Mouse (Mus musculus): ENCODE measurements around the gene Aqp11.

Gene Aqp11

GRCm38 (mm10) chr7:97747787-97748497 is 9.9 kb upstream of the Aqp11 start:
- DNase-seq (ENCODE audit: low read depth, low spot score): peak; percentile 81

GRCm38 (mm10) chr7:97747176-97747707 is 9.2 kb upstream of the Aqp11 start:
- no peak for DNase-seq (ENCODE audit: low read depth, low spot score)

DNA sequence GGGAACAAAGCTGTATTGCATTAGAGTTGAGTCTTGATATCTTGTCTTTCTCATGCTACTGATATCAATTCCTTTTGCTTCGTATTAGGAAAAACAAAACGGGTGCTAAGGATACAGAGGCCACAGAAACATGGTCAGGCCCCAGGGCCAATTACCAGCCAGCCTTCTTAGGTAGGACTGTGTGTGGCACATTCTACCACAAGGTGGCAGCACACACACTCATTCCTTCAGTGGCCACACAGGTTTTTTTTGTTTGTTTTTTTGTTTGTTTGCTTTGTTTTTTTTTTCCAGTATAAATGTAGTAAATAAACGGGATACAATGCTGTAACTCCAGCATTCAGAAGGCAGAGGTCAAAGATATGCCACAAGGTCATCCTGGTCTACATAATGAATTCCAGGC is 7.2 kb upstream of the Aqp11 start:
- DNase-seq (ENCODE audit: low read depth, low spot score): peak; percentile 81

DNA sequence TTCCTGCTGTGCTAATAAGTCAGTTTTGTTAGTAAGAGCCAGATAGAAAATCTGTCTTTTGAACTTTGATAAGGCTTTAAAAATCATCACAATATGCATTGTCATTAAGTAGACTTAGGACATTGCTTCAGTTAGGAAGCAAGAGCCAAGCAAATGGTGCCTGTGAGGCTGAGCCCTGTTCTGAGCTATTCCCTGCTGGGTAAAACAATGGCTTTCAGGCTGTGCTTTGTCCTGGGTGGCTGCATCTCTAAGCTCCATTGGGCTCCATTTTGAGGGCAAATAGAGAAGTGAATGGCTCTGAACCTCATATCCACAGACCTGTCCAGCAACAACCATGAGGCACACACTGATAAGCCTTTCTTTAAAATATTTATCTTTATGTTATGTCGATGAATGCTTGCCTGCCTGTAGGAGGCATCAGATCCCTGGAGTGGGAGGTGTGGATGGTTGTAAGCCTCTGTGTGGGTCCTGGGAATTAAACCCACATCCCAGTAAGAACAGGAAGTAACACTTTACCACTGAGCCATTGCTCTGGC is 3.7 kb upstream of the Aqp11 start:
- peak; percentile 70 for DNase-seq (ENCODE audit: low read depth, low spot score)

GRCm38 (mm10) chr7:97740948-97741347 is 2.9 kb upstream of the Aqp11 start:
- no peak for DNase-seq (ENCODE audit: low read depth, low spot score)

DNA sequence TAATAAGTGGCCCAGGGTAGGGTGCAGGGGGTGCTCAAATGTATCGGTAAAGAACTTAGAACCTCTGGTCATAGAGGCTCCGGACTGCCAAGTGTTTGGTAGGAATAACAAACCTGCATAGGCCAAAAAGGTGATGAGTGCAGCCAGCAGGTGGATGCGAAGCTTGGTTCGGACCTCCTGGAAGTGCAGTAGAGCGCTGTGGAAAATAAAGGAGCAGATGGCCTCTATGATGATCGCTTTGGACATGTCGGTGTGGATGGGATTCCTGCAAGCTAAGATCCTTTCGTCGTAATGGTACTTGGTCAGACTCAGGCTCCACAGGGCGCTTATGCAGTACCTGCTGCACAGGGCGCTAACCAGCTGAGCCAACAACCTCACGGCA is 842 bp downstream of the Aqp11 start:
- DNase-seq (ENCODE audit: low read depth, low spot score): no peak

DNA sequence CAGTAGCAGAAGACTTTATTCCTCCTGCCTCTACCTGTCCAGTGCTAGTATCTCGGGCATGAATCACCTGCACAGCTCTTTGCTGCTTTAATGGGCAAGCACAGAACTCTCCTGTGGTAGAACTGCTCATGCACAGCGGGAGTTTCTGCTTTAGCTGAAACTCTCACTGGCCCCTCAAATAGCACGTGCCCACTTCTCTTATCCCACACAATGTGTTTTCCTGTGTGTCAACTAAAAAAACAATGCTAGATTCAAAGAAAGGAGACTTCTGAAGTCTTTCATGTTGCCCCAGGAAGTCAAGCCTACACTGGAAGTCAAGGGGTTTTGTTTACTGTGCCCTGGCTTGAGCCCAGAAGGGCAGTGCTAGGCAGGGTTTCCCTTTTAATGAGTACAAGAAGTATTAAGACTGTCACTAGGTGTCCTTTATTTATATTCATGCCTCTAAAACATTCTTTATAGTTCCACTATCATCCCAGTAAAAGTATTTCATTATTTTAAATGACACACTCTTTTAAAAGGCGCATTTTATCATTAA is 2.1 kb downstream of the Aqp11 start:
- DNase-seq (ENCODE audit: low read depth, low spot score): no peak

DNA sequence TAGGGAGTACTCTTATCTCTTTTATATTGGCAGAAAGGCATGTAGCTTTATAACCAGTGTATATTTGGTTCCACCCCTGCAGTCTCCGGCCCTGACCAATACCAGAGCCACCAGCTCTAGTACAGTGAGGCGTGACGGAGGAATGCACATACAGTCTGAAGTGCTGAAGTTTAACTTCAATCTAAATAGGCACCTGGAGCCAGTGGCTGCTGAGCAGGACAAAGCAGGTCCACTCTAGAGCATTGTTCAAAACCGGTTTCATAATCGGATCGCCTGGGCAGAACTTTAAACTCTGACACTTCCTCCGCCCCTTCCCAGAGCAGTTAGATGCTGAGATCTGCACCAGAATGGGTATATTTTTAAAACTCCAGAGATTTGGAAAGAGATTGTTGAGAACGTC is 3.1 kb downstream of the Aqp11 start:
- no peak for DNase-seq (ENCODE audit: low read depth, low spot score)

- DNase-seq (ENCODE audit: low read depth, low spot score): no peak
Measured at GRCm38 (mm10) chr7:97733606-97734005, 4.5 kb downstream of the Aqp11 start.

DNA sequence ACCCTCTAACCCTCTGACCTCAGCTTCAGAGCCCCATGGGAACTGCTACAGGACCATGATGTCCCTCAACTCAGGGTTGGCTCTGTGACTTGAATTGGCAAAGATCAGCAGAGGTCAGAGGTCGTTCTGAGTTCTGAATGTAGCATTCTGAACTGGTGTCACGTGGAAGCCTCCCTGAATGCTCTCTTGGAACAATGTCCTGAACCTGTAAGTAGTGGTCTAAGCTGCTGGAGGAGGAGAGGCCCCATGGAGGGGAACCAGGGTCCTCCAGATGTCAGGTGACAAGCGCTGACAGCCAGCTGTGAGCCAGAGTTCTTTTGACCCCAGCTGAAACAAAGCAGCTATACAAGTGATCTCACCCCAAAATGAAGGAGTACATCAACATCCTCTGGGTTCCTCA is 7.7 kb downstream of the Aqp11 start:
- no peak for DNase-seq (ENCODE audit: low read depth, low spot score)

- DNase-seq (ENCODE audit: low read depth, low spot score): peak; percentile 44
Measured at GRCm38 (mm10) chr7:97728666-97729614, 9.1 kb downstream of the Aqp11 start.

DNA sequence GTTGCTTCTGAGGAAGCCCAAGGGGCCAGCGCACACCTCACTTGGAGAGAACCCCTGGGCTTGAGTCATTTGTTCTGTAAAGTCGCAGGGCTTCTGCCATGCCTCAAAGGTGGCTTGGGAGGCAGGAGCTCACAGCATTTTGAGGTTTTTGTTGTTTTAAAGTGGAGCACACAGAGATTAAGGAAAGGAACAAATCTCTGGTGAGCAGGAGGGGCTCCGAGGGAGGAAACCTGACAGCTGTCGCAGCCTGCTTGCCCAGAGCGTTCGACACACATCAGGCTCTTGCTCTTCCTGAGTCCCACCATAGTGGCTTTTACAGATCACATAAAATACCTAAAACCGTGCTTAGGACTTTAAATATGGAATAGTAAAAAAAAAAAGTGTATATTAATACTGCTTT is 11.3 kb downstream of the Aqp11 start:
- DNase-seq (ENCODE audit: low read depth, low spot score): no peak

- no peak for DNase-seq (ENCODE audit: low read depth, low spot score)
Measured at GRCm38 (mm10) chr7:97726080-97726479, 12.0 kb downstream of the Aqp11 start.

DNA sequence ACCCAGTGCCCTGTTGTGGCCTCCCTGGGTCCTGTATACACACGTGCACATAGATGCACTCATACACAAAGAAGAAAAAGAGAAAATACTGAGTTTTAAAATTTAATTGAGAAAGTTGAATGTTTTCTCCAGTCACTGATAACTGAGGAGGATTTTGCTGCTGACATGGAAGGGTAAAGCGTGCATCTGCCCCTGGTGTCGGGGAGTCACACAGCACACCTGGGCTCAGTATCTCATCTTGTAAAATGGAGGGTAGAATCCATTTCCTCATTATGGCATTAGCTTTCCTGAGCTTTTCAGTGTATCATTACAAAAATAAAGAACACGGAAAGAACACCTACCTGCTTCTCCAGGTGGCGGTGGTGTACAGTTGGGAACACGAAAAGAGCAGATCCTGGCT is 12.7 kb downstream of the Aqp11 start:
- no peak for DNase-seq (ENCODE audit: low read depth, low spot score)

DNA sequence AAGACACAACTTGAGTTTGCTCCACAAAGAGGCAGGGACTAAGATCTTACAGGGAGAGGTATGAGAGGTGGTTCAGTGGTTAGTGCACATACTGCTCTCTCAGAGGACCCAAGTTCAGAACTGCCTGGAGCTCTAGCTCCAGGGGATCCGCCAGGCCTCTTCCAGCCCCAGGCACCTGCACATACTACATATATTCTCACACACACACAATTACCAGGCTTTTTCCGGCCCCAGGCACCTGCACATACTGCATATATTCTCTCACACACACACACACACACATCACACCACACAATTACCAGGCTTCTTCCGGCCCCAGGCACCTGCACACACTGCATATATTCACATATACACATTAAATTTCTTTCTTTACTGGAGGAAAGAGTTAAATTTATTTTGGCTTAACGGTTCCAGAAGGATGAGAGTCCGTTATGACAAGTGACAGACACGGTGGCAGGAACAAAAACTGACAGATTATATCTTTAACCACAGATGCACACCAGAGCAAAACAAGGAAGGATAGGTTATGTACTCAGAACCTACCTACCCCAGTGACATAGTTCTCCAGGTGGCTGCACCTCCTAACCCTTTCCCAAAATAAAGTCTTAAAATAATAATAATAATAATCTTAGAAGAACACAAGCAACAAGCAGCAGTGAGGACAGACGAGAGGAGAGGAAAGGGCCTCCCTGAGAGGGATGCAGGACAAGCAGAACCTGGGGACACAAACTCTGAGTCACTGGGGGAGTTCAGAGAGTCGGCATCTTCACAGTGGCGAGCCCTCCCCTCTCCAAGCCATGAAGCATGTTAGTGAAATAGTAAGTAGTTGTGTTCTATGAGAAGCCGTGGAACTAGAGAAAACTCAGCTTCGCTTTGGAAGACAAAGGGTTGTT is 14.2 kb downstream of the Aqp11 start:
- no peak for DNase-seq (ENCODE audit: low read depth, low spot score)

GRCm38 (mm10) chr7:97722278-97722918 is 15.7 kb downstream of the Aqp11 start:
- DNase-seq (ENCODE audit: low read depth, low spot score): no peak

- peak; percentile 75 for DNase-seq (ENCODE audit: low read depth, low spot score)
Measured at GRCm38 (mm10) chr7:97720109-97720508, 18.0 kb downstream of the Aqp11 start.

GRCm38 (mm10) chr7:97719078-97719477 is 19.0 kb downstream of the Aqp11 start:
- peak; percentile 96 for DNase-seq (ENCODE audit: low read depth, low spot score)

DNA sequence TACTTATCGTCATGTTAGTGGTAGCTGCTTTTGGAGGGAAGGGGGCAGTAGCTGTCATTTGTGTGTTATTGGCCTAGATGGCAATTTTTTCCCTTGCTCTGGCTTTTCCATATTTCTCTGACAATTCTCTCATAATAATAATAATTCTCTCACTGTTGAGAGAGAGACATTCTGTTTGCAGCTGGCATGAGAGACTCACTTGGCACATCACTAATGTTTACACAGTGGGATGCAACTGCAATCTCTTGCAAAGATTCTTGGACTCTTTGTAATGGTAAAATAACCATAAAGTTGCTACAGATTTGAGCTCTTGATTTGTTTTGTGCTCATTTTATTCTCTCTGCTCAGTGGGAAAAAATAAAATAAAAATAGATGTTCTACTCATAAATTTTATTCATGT is 20.8 kb downstream of the Aqp11 start:
- no peak for DNase-seq (ENCODE audit: low read depth, low spot score)

DNA sequence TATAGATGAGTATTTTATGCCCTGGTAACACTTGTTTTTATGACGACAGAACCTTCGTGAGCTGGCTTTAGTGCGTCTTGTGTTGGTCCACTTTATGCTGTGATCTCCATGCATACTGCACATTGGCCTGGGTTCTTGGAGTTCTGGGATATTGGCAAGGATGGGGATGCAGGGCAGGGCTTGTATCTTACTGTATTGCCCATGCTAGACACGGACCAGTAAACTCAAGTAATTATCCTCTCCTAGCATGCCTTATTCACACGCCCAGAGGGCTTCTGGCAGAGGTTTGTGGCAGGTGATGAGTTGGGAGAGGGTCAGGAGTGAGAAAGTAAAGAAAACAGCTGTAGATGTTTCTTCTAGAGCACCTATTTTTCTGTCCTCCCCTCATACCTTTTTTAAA is 23.4 kb downstream of the Aqp11 start:
- DNase-seq (ENCODE audit: low read depth, low spot score): no peak

- peak; percentile 76 for DNase-seq (ENCODE audit: low read depth, low spot score)
Measured at GRCm38 (mm10) chr7:97709204-97709603, 28.9 kb downstream of the Aqp11 start.
